Mouse (Mus musculus) erythroid progenitor cell, adult 5-6 weeks (primary cell): ENCODE data around the gene Sc5d. TPM values are rescaled to one million over a fixed set of nuclear protein-coding genes. Genes with fewer than 3 reads are reported as not detected.

ENCODE experiments used
- ATAC-seq: replicated peaks from 2 replicates; pipeline ENCODE4 v1.8.0; 2016; ENCODE audit warnings: moderate number of reproducible peaks, mild to moderate bottlenecking, moderate TSS enrichment, inconsistent platforms; ENCODE audit not compliant: poor library complexity, low FRiP score, severe bottlenecking
- total RNA-seq, 2 experiments: library from RNA; stranded (forward) in 1 of 2; stranded (reverse) in 1 of 2; fragments of 150-400 nt in 1 of 2; fragments of 186-747, 209-891 nt in 1 of 2; gene quantifications; 2 replicates each; pipeline versions ENCODE4 v1.2.3 to v1.2.4; 2015 to 2017; ENCODE audit warnings: low replicate concordance in 2 of 2

Gene Sc5d
- 6.7 and 8.3 TPM in 2 replicates for total RNA-seq (2015; ENCODE audit: low replicate concordance)
- 5.6 and 8.9 TPM in 2 replicates for total RNA-seq (2017; ENCODE audit: low replicate concordance)

DNA sequence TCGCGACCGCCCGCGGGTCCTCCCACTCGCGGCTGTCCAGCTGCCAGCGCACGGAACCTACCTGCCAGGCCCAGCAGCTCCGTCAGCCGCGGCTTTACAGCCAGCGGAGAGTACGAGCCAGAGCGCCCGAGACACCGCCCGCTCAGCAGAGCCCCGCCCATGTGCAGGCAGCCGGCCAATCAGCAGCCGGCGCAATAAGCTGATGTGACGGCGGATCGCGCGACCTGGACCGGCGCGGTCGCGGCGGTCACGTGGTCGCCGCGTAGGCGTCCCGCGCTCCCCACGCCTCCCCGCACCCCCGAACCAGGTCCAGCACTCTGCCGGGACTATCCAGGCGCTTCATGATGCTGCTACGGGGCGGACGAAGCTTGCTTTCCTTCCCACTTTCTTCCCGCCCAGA is at the start of gene Sc5d:
TSS of gene Sc5d (minus strand) at position 112 of the 400 bp plus-strand sequence.
- ATAC-seq: peak; percentile 100

DNA sequence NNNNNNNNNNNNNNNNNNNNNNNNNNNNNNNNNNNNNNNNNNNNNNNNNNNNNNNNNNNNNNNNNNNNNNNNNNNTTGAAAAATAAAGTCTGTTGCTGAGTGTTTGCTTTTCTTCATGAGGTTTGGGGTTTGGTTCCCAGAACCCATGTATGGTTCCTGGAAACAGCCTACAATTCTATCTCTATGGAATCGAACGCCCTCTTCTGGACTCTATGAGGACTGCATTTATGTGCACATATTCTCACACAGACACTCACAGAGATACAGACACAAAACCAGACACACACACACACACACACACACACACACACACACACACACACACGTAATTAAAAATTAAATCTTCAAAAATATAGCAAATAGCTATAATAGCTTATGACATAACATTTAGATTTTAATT is 47.3 kb upstream of the Sc5d start:
- ATAC-seq: no peak

DNA sequence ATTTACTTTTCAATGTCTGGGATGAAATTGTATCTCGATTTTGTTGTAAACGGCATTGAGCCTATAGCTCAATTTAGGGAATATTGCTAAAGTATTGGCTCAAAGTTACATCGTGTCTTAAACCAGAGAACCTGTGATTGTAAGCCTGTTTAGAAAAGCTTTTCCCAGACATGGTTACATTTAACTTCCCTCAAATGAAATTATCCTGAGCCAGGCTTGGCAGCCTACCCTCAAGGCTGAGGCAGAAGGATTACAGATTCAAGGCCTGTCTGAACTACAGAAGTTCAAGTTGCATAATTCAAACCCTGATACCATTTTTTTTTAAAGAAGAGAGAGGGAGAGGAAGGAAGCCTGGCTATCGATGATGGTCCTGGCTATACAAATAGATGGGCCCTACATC is 39.8 kb upstream of the Sc5d start:
- ATAC-seq: no peak

DNA sequence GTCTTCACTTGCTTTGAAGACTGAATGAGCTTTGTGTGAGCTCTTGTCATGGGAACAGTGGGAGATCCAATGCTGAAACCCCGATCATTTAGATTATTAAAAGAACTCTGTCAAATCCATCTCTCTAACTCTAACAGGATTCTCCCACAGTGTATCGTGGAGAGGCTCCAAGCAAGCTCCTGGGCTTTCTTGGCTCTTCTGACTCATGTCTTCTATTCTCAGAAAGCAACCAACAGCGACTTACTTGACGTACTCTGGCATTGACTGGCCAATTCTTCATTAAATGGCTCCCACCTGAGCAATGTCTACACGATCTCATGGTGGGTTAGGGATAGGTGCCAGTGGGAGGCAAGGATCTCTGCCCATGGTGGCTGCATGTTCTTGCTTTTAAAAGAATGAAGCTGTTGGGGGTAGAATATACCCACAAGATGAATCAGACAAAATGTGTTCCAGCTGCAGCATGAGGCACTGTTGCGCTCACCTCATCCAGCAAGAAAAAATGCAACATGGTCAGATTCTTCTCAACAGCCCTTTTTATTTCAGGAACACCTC is 37.1 kb upstream of the Sc5d start:
- ATAC-seq: no peak

DNA sequence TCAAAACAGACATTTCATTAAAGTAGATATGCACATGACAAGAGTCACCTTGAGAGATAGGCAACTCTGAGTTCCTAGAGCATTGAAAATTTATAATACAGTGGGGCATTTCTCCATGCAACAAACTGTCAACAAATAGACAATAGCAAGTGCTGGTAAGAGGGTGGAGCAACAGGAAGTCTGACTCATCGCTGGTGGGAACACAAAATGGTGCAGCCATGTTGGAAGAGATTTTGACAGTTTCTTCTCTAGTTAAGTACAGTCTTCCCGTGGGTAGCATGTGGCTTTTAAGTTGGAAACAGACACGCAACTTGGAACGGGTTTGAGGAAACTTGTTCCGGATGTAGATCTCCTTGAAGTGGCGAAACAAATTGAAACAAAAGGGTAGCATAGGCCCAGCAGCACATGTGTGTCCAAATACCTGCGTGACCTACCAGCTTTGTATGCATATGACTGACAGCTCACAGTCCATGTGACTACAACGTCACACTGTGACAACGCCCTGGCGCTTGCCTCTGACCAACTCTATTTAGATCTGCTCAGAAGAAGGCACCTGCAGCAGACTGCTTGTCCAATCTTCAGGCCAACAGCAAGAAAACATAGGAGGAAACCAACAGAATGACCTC is 32.4 kb upstream of the Sc5d start:
- ATAC-seq: no peak

DNA sequence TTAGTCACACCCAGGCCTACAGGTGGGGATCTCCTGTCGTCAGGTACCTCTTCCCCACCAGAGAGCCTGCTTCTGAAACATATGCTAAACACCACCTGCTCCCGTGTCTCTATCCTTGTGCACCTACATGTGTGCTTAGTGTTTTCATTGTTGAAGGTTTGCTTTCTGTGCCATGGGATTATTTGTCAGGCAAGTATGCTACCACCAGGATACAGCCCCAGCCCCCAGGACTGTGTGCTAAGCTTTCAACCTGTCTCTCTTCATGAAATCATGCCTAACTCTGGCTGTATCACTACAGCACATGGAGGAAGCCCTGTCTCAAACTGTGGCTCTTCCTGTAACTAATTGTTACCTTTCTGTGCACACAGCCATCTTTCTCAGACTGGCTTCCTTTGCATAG is 30.1 kb upstream of the Sc5d start:
- no peak for ATAC-seq

DNA sequence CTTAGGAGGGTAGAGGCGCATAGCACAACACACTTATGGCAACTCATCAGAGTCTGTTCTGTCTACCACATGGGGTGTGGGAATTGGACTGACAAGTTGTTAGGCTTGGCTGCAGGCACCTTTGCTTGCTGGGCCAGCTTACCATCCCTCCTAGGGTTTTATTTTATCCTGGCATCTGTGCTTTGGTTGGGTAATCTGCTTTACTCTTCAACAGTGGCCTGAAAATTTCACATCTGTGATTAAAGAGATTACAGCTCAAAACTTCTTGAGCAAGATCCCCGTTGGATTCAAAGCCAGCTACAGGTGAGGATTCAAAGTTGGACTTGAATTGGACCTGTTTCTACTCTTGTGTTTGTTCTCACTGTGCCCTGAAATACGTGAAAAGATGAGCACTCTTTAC is 29.5 kb upstream of the Sc5d start:
- ATAC-seq: no peak

DNA sequence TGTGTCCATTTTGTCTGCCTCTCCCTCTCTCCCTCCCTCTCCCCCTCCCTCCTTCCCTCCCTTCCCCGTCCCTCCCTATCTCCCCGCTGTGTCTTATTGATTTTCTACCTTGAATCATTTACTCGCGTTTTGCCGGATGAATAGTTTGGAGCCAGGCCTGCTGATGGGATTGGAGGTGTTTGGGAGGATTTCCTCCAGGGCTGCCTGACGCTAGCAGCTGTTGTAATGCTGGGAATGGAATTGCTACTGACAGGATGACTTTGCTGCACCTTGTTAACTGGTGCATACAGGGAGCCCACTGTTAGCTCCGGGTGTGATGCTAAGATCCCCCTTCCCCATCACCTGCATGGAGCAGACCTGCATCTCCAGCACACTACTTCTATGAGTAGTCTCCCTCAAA is 29.0 kb upstream of the Sc5d start:
- no peak for ATAC-seq

DNA sequence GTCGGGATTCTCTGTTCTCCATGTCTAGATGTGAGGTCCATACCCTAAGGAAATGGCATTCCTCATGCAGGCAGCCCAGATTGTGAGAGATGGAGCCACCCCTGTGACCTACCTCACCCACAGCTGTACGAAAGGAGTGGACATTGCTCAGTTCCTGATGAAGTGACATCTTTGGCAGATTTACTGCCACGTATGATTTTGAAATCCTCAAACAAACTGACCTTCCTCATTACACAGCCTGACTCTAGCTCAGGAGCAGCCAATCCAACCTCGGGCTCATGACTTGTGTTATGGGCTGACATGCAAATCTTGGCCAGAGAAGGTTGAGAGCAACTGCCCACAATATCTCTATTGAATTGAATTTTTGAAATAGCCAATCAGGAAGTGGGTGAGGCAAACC is 15.6 kb upstream of the Sc5d start:
- ATAC-seq: no peak

DNA sequence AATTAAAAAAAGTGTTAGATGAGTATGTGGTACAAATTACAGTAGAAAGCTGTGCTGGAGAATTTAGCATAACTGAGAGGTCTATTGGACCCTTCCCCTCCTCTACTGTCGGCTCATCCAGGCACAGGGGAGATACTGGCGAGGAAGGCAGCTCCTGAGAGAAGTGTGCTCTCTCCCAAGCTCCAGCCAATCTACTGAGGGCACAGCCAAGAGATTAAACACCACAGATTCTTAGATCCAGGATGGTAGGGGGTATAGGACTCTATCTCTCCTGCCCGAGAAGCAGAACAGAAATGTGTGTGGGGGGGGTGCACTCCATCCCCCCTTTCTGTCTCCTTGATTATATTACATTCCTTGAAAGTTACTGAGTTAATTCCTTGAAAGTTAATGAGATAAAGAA is 14.0 kb upstream of the Sc5d start:
- ATAC-seq: no peak

DNA sequence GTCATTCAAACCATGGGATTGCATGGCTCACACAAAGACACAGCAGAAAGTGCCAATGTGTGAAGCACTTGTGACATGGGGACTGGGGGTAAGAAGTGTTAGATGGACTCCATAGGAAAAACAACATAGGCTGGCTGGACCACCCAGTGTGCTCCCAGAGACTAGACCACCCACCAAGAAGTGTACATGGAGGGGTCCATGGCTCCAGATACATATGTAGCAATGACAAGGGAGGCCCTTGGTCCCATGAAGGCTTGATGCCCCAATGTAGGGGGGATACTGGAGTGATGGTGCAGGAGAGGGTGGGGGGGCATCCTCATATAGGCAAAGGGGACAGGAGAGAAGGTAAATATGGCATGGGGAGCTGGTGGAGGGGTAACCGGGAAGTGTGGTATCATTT is 13.6 kb upstream of the Sc5d start:
- ATAC-seq: no peak

DNA sequence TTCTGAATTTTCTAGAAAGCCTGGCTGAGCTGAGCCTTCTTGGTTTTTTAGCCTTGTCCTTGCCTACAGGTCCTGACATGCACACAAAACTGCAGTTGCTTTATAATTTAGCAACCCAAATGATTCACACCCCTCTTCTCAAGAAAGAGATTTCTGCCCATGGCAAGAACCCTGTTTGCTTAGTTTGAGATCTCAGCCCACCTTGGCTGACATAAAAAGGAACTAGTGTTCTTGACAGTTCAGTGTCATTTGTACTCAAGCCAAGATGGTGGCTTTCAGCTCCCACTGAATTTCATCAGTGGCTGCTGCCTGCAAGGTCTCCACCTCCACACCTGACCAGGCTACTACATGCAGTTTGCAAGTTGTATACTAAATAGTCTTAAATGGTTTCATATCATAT is 13.1 kb upstream of the Sc5d start:
- no peak for ATAC-seq

DNA sequence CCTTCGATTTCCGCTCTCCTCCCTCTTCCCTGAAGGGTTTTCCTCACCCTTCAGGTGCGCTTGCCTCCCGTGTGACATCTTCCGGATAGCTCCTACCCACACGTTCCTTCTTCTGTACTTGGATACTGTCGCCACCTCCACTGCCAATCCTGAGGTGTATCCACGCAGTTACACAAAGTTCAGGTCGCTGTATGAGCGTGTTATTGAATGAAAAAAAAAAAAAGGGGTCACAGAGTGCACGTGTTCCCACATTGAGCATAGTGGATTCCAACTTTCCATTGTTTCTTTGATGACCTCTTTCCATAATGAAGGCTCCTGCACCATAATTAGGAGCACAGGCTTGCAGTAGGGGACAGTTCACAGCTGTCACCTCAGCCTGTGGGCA is 11.7 kb upstream of the Sc5d start:
- ATAC-seq: no peak

DNA sequence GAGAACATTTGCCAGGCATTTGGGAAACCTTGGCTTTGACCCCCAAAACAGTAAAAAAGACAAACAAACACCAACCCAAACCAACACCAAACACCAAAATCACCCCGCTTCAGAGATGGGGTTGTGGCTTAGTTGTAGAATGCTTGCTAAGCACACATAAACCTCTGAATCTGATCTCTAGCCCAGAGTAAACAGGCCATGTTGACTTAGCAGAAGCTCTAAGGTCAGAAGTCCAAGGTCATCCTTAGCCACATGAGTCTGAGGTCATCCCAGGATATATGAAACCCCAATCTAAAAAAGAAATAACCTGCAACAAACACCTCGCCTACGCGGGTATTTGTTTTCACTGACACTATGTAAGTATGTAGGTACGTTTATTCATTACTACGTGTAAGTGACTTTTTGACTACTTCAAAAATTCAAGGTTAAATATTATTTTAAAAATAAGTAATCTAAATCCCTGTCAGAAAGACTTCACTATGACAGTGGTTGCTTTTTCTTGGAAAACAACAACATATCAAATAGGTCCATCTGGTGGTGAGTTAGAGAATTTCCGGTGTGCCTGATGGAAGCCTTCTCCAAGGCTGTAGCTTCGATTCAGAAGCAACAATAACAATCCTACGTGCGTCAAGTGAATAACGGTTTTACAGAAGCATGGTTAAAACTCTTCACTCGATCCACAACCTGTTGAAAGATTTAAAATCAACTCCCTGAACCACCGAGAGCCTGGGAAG is 11.1 kb upstream of the Sc5d start:
- ATAC-seq: no peak

DNA sequence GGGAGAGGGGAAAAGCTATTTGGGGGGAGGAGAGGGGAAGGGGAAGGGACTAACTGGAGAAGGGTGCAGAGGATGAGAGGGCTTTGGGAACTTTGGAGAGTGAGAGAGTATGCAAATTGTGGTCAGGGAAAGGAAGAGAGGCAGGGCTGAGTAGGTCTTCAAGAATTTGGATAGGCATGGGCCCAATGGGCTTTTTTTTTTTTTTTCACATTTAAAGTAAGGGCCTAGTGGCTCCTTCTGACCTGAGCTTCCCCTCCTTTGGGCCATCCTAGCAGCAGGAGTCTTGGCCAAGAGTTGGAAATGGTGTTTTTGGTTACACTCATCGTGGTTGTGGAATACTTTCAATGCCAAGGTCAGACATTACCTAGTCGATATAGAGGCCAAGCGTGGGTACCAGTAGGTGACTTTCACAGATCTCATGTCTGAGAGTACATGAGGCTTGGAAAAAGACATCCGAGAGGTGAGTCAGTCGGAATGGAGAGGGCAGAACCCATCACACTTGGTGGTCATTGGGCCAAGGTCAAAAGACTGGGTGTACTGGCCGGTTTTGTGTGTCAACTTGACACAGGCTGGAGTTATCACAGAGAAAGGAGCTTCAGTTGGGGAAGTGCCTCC is 9.7 kb upstream of the Sc5d start:
- ATAC-seq: no peak

DNA sequence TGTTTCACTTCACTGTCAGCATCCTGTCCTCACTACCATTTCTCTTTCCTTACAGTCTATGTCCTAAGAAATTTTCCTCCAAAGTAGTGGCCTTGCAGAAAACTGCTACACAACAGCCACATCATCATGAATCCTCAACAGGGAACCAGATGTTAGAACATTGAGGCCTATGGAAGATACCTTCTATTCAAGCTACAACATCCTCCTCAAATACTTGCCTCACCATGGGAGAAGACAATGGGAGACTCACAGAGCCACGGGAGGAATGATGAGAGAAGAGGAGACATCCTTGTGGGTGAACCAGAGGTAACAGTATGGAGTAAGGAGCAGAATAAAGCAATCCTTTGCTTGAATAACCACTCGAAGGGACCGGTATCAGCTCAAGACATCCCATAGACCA is 9.1 kb upstream of the Sc5d start:
- ATAC-seq: no peak

DNA sequence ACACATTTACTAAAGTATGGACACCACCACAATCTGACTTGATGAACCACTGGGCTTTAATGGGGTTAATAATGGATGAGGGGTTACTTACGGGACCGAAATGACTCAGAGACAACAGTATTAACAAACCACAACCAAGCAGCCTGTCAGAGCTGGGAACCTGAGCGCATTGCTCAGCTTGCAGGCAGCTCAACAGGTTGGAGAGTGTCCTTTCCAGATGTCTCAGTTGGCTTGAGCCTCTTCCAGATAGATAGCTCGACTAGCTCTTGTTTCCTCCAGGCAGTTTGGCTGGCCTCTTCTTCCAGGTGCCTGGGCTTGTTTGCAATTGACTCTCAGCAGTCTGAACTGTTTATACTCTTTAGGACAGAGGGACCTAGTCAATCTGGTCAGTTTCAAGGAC is 8.6 kb upstream of the Sc5d start:
- ATAC-seq: no peak

DNA sequence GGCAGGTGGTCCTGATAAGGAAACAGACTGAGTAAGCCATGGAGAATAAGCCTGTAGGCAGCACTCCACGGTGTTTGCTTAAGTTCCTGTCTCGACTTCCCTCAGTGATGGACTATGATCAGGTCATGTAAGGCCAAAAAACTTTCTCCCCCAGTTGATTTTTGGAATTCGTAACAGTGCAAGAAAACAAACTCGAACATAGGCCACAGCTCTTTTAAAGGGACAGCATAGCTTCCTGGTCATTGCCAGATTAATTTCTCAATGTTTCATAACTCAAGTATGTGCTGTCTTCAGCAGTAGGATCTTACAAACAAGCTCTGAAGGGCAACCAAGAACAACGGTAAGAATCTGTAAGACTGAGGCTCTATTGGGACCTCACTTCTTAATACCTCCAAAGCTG is 7.4 kb upstream of the Sc5d start:
- no peak for ATAC-seq

DNA sequence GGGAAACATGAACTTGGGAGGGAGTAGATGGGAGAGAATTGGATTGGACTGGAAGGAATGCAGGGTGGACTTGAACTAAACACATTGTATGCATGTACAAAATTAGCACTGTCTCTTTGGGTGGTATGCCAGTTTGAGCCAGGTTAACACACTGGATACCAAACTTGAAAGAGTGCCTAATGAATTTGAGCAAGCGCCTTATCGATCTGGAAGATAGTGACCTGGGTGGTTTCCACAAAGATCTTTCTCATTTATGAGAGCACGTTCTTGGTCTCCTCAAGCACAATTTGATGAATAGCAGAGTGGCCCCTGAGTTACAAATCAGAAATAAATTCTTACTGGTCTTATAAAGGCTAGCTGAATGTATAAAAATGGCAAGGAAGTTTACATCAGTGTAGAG is 6.6 kb upstream of the Sc5d start:
- ATAC-seq: no peak

DNA sequence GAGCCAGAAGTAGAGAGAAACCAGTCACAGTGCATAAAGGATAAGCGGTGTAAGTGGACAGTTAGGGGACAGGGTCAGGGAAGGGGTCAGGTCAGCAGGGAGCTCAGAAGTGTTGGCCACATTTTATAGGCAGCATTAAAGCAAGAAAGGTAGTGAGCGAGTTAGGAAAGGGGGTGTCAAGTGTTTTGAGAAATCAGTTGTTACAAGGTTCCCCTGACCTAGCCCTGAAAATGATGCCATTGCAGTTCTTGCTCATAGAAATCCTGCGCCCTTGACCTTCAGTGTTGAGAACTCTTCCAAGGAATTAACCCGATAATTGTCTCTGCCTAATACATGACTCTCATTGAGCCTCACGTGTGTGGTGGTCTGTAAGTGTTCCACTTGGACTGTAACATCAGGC is 6.0 kb upstream of the Sc5d start:
- no peak for ATAC-seq

DNA sequence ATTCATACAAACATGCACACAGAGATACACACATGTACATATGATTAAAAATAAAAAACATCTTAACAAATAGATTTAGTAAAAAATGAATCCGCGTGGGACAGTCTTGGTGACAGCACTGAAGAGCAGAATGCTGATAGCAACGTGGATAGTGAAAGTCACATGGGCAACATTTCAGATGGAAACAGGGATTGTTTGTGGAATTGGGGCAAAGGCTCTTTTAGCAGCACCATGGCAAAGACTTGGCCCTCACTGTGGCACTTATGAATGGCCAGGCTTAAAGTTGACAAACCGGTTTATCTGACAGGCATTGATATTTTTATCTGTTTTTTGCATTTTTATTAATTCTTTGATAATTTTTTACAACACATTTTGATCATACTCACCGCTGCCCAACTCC is 4.3 kb upstream of the Sc5d start:
- no peak for ATAC-seq
